Mouse (Mus musculus) hematopoietic multipotent progenitor cell, adult 10-12 weeks (in vitro differentiated cells): ENCODE measurements around the gene Zfp994. TPM values are rescaled to one million over a fixed set of nuclear protein-coding genes. Genes with fewer than 3 reads are reported as not detected.

ENCODE experiments used
- polyA plus RNA-seq: library from polyadenylated mRNA; stranded (reverse); fragments of >175 nt; gene quantifications from 2 replicates; pipeline ENCODE4 v1.2.3, GENCODE M21; 2012; ENCODE audit warnings: low replicate concordance

The Zfp994 gene
- 0.08 and 0.40 TPM in 2 replicates for polyA plus RNA-seq

GRCm38 (mm10) chr17:22225422-22226012 is at the start of gene Zfp994:
Gene Zfp994 (minus strand): TSS chr17:22225616.

GRCm38 (mm10) chr17:22165722-22166294 is 59.6 kb downstream of the Zfp994 start, which contains the start of gene Zfp947:
Gene Zfp947 (minus strand): TSS chr17:22166190.

Other genes with a start within 250 kb of the Zfp994 start
- gene Zfp947, start 59.4 kb downstream of the Zfp994 start, polyA plus RNA-seq: not detected in 2 replicates
- gene CT030661.1, start 89.2 kb upstream of the Zfp994 start, polyA plus RNA-seq: 0.36 and 0.90 TPM in 2 replicates
- 1.3 and 1.9 TPM in 2 replicates for gene Zfp944, start 135.8 kb upstream of the Zfp994 start, polyA plus RNA-seq
- gene Zfp758, start 135.8 kb upstream of the Zfp994 start, polyA plus RNA-seq: 0.24 and 0.64 TPM in 2 replicates
- gene Zfp946, start 198.6 kb upstream of the Zfp994 start, polyA plus RNA-seq: 6.4 and 9.7 TPM in 2 replicates